ENCODE assay signal across 24 mouse cellular contexts in the genomic region with DNA sequence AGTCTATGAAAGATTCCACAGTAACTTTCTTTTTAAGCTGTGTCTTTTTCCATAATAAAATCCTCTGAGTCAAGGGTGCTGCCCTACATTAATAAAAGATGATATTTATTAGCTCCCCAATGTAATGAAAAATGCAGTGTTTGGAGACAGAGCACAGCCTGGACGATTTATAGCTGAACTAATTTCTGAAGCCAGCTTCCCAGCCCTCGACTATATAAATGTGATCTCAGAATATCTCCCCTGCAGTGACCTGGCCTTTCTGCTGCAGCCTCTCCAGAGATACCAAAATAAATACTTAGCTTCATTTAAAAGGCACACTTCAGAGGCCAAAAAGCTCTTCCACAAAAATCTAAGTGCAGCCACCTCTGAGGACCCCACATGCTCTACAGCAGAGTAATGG.
DNase-seq lines count a peak whose midpoint lies in the region; ATAC-seq and TF ChIP-seq lines count a peak whose summit lies in the region.
"Had no signal": no experiment of that assay in that cellular context is flagged by ENCODE, and none has a peak within 500 bp of the region (broad histone marks: within the 10 kb centered on the region; RNA-seq: fewer than 3 reads in every experiment).

No protein-coding gene starts in this region.

- H3K4me2 ChIP-seq in limb, embryonic 14.5 days (replicated peaks; ENCODE audit: low read depth, low read length, severe bottlenecking) = no peak overlapping the region
- H3K4me2 ChIP-seq: embryonic facial prominence, embryonic 12.5 days; embryonic facial prominence, embryonic 15.5 days; heart, embryonic 11.5 days; hindbrain, embryonic 13.5 days had no signal

- H3K9me3 ChIP-seq in limb, embryonic 14.5 days (ENCODE audit: control insufficient read depth, low read length) = no peaks in the 10 kb centered on the region
- H3K9me3 ChIP-seq in limb, embryonic 10.5 days (replicated peaks) = no peaks in the 10 kb centered on the region
- H3K9me3 ChIP-seq: embryonic facial prominence, embryonic 12.5 days; embryonic facial prominence, embryonic 15.5 days; hindbrain, embryonic 10.5 days; hindbrain, embryonic 13.5 days had no signal

- H3K27me3 ChIP-seq in limb, embryonic 14.5 days (ENCODE audit: control insufficient read depth, insufficient read depth, low read length) = no peaks in the 10 kb centered on the region
- no peaks in the 10 kb centered on the region for H3K27me3 ChIP-seq in limb, embryonic 10.5 days (ENCODE audit: low read depth, poor library complexity, severe bottlenecking)
- H3K27me3 ChIP-seq: embryonic facial prominence, embryonic 12.5 days; embryonic facial prominence, embryonic 15.5 days; hindbrain, embryonic 13.5 days had no signal

- no peak overlapping the region for H3K9ac ChIP-seq in limb, embryonic 14.5 days (ENCODE audit: low read depth, low read length, severe bottlenecking)
- H3K9ac ChIP-seq: embryonic facial prominence, embryonic 12.5 days; embryonic facial prominence, embryonic 15.5 days; forebrain, postnatal 0 days; hindbrain, embryonic 13.5 days had no signal

- no peak for ATAC-seq in limb, embryonic 14.5 days (ENCODE audit: low FRiP score, low read depth)
- ATAC-seq in activated CD4-positive, CD25-positive, alpha-beta regulatory T cell, adult 4 months = no peak
- ATAC-seq: forebrain, embryonic 14.5 days; forebrain, postnatal 0 days had no signal

- H3K4me1 ChIP-seq in limb, embryonic 14.5 days (ENCODE audit: control insufficient read depth, insufficient read depth, low read length) = no peaks in the 10 kb centered on the region
- H3K4me1 ChIP-seq in limb, embryonic 10.5 days = no peaks in the 10 kb centered on the region
- H3K4me1 ChIP-seq: embryonic facial prominence, embryonic 12.5 days; embryonic facial prominence, embryonic 15.5 days; hindbrain, embryonic 10.5 days; hindbrain, embryonic 13.5 days had no signal

- 34% methylated on average over 2 of the region's 2 CpGs for WGBS in limb, embryonic 14.5 days
- 70% methylated on average over 2 of the region's 2 CpGs for WGBS in limb, embryonic 10.5 days

- TF ChIP-seq POLR2A in limb, embryonic 14.5 days (IDR thresholded peaks at IDR 0.05; ENCODE audit: borderline replicate concordance, extremely low read depth, insufficient read depth, insufficient read length) = no peak

- peak; percentile 4 for DNase-seq in kidney, adult 11 months
- DNase-seq in kidney, adult 18-20 months = no peak
- DNase-seq in limb, embryonic 14.5 days (ENCODE audit: low spot score) = peak; percentile 9
- DNase-seq in limb, embryonic 10.5 days (ENCODE audit: low spot score) = no peak
- peak; percentile 35 for DNase-seq in kidney, postnatal 14 days
- DNase-seq in heart, postnatal 4 days = no peak
- DNase-seq in left cerebral cortex, adult 8-10 months (ENCODE audit: low spot score in 2 of 2) = no peak
- DNase-seq: adrenal gland, postnatal 10 days; adrenal gland, postnatal 36 days; cerebellum, adult 11 months; cerebellum, adult 2 months; cerebellum, adult 9-11 months; cerebellum, postnatal 25 days; forebrain, postnatal 0 days; gastrocnemius, adult 2 months; gastrocnemius, postnatal 14 days; heart, adult 11 months had no signal

- H3K4me3 ChIP-seq in limb, embryonic 14.5 days (replicated peaks; ENCODE audit: low read length) = no peak overlapping the region
- H3K4me3 ChIP-seq in limb, embryonic 10.5 days = no peak overlapping the region
- H3K4me3 ChIP-seq: embryonic facial prominence, embryonic 12.5 days; embryonic facial prominence, embryonic 15.5 days; gastrocnemius, adult 2 months; hindbrain, embryonic 10.5 days; hindbrain, embryonic 13.5 days had no signal

- no peak overlapping the region for H3K27ac ChIP-seq in limb, embryonic 14.5 days (replicated peaks; ENCODE audit: low read depth, low read length)
- H3K27ac ChIP-seq in limb, embryonic 10.5 days = no peak overlapping the region
- H3K27ac ChIP-seq: embryonic facial prominence, embryonic 12.5 days; embryonic facial prominence, embryonic 15.5 days; gastrocnemius, adult 2 months; hindbrain, embryonic 10.5 days; hindbrain, embryonic 13.5 days had no signal

- no peaks in the 10 kb centered on the region for H3K36me3 ChIP-seq in limb, embryonic 14.5 days (ENCODE audit: control insufficient read depth, insufficient read depth, low read length)
- no peaks in the 10 kb centered on the region for H3K36me3 ChIP-seq in limb, embryonic 10.5 days
- H3K36me3 ChIP-seq: embryonic facial prominence, embryonic 12.5 days; embryonic facial prominence, embryonic 15.5 days; hindbrain, embryonic 10.5 days; hindbrain, embryonic 13.5 days had no signal

Comparison
In these comparisons a context has a peak if more than half of its experiments do, and no peak if none do; other contexts are left out.
1. DNase-seq: peak in kidney, adult 11 months (single experiment), limb, embryonic 14.5 days (single experiment) and kidney, postnatal 14 days (single experiment); none in kidney, adult 18-20 months (single experiment), limb, embryonic 10.5 days (single experiment), heart, postnatal 4 days (single experiment) and left cerebral cortex, adult 8-10 months (0 of 2).